Mouse (Mus musculus) forebrain, postnatal 0 days (tissue): Measurements from ENCODE around the gene Cdadc1. TPM values are rescaled to one million over a fixed set of nuclear protein-coding genes. Genes with fewer than 3 reads are reported as not detected.
"Not testable (repeated sequence)": the region's sequence is repeated elsewhere in the genome, so short reads cannot be mapped to it uniquely, and the experiment has no call there.

Source experiments
- ATAC-seq: fragments of 200-750 bp; cut with Nextera tagmentation; 2 replicates; pipeline ENCODE4 v1.8.0; 2017; ENCODE audit warnings: mild to moderate bottlenecking, moderate library complexity
- DNase-seq: peaks from one replicate; pipeline ENCODE4 v3.0.0-alpha.2; 2015
- H3K27ac ChIP-seq: fragments of 300-500 bp; sonication (generic); 2 replicates; pipeline ENCODE4 v1.5.1; 2014; ENCODE audit warnings: low read depth, mild to moderate bottlenecking, antibody characterized with exemption, low read length, moderate library complexity, mixed read lengths
- H3K27me3 ChIP-seq: fragments of 300-500 bp; sonication (generic); 2 replicates; pipeline ENCODE4 v1.6.1; 2014; ENCODE audit warnings: mild to moderate bottlenecking, low read length, mixed read lengths; ENCODE audit not compliant: insufficient read depth
- H3K36me3 ChIP-seq: fragments of 300-500 bp; sonication (generic); 2 replicates; pipeline ENCODE4 v1.6.1; 2014; ENCODE audit warnings: mild to moderate bottlenecking, moderate library complexity; ENCODE audit not compliant: insufficient read depth
- H3K4me1 ChIP-seq: fragments of 300-500 bp; sonication (generic); 2 replicates; pipeline ENCODE4 v1.6.1; 2014; ENCODE audit warnings: antibody characterized with exemption; ENCODE audit not compliant: insufficient read depth
- H3K4me2 ChIP-seq: fragments of 300-500 bp; sonication (generic); 2 replicates; pipeline ENCODE4 v1.6.1; 2014; ENCODE audit warnings: low read depth, mild to moderate bottlenecking, moderate library complexity
- H3K4me3 ChIP-seq: fragments of 300-500 bp; sonication (generic); 2 replicates; pipeline ENCODE4 v1.5.1; 2014; ENCODE audit warnings: low read depth, low read length, mixed read lengths
- H3K9ac ChIP-seq: fragments of 300-500 bp; sonication (generic); 2 replicates; pipeline ENCODE4 v1.6.1; 2014; ENCODE audit warnings: mild to moderate bottlenecking
- H3K9me3 ChIP-seq: fragments of 300-500 bp; sonication (generic); 2 replicates; pipeline ENCODE4 v1.6.1; 2016; ENCODE audit warnings: low read length
- CTCF ChIP-seq: sonication (generic); IDR thresholded peaks from 2 replicates; pipeline ENCODE4 v1.5.1; 2016; ENCODE audit warnings: antibody characterized with exemption, control low read depth, low read depth
- WGBS: fragments of 180-500 bp; shearing (Covaris S2); extraction: QIAGEN DNeasy Blood & Tissue Kit; methylation state at CpG from one replicate; pipeline ENCODE4 v1.1.7; 2014; 5-methylcytosine and 5-hydroxymethylcytosine counted together
- polyA plus RNA-seq: library from polyadenylated mRNA; unstranded; fragments of >200 nt; fragmentation: Nextera tagmentation; extraction: Ambion mirVana; gene quantifications from 2 replicates; pipeline ENCODE4 v1.2.1, GENCODE M21; 2015
- total RNA-seq: library from RNA; depleted of rRNA; stranded (reverse); fragments of >200 nt; gene quantifications from 2 replicates; pipeline ENCODE4 v1.2.3, GENCODE M21; 2014

The Cdadc1 gene
- total and polyA plus RNA-seq, 2 experiments from 2014 or later = 5.1 to 34.6 TPM

- no peaks in the 10 kb centered on the region for H3K36me3 ChIP-seq
- H3K9me3 ChIP-seq = no peaks in the 10 kb centered on the region
- no peaks in the 10 kb centered on the region for H3K27me3 ChIP-seq
- H3K4me1 ChIP-seq = peaks cover 8% of the 10 kb centered on the region; the same call in 1 of the 2 replicates
- DNase-seq (peak; percentile 58), ATAC-seq (peak; percentile 12; the same call in 1 of the 2 replicates)
- 10% methylated on average over 9 of the region's 9 CpGs for WGBS
- peak overlapping the region; percentile 82 for H3K4me2 ChIP-seq
- peak overlapping the region; percentile 67 for H3K4me3 ChIP-seq
- no peak overlapping the region for H3K9ac ChIP-seq
- TF ChIP-seq CTCF = no peak
- no peak overlapping the region for H3K27ac ChIP-seq
Observed at GRCm38 (mm10) chr14:59627142-59627680, 29.5 kb upstream of the Cdadc1 start.

- ATAC-seq = peak; percentile 3; the same call in 1 of the 2 replicates
- peak overlapping the region; percentile 58; the same call in 1 of the 2 replicates for H3K9ac ChIP-seq
Observed at GRCm38 (mm10) chr14:59626711-59627110, 29.0 kb upstream of the Cdadc1 start.

GRCm38 (mm10) chr14:59625806-59626364, 28.1 kb upstream of the Cdadc1 start:
- Histone ChIP-seq H3K36me3 (no peaks in the 10 kb centered on the region), H3K9me3 (no peaks in the 10 kb centered on the region), H3K27ac (peak overlapping the region; percentile 76), H3K4me3 (peak overlapping the region; percentile 67), H3K27me3 (no peaks in the 10 kb centered on the region), H3K4me1 (peaks cover 8% of the 10 kb centered on the region; the same call in 1 of the 2 replicates), H3K9ac (peak overlapping the region; percentile 58), H3K4me2 (peak overlapping the region; percentile 82)
- WGBS = under 1% methylated on average over 51 of the region's 51 CpGs
- peak; percentile 64 for DNase-seq
- peak; percentile 56 for ATAC-seq
- TF ChIP-seq CTCF = no peak

More at GRCm38 (mm10) chr14:59626711-59627110, 29.0 kb upstream of the Cdadc1 start:
- H3K4me1 ChIP-seq = peaks cover 8% of the 10 kb centered on the region; the same call in 1 of the 2 replicates
- no peak for TF ChIP-seq CTCF
- no peaks in the 10 kb centered on the region for H3K36me3 ChIP-seq
- peak overlapping the region; percentile 67 for H3K4me3 ChIP-seq
- peak overlapping the region; percentile 57; the same call in 1 of the 2 replicates for H3K27ac ChIP-seq
- H3K27me3 ChIP-seq = no peaks in the 10 kb centered on the region
- no peaks in the 10 kb centered on the region for H3K9me3 ChIP-seq
- H3K4me2 ChIP-seq = peak overlapping the region; percentile 82
- peak; percentile 72 for DNase-seq
- 11% methylated on average over 8 of the region's 8 CpGs for WGBS

- H3K27me3 ChIP-seq = no peaks in the 10 kb centered on the region
- peak within 1 kb of the TSS; percentile 76 for H3K27ac ChIP-seq
- ATAC-seq (peak; percentile 79), DNase-seq (peak; percentile 88)
- H3K36me3 ChIP-seq = no peaks in the 10 kb centered on the region
- H3K4me2 ChIP-seq = peak within 1 kb of the TSS; percentile 82
- H3K4me3 ChIP-seq = peak within 1 kb of the TSS; percentile 67
- WGBS = 2% methylated on average over 62 of the region's 65 CpGs
- no peaks in the 10 kb centered on the region for H3K9me3 ChIP-seq
- H3K4me1 ChIP-seq = peaks cover 8% of the 10 kb centered on the region; the same call in 1 of the 2 replicates
- TF ChIP-seq CTCF = peak; percentile 78
- peak within 1 kb of the TSS; percentile 58 for H3K9ac ChIP-seq
Observed at GRCm38 (mm10) chr14:59625158-59625805, 27.5 kb upstream of the Cdadc1 start, which contains the start of gene Shisa2. Shisa2 (plus strand) TSS chr14:59625308.

GRCm38 (mm10) chr14:59624326-59624885, 26.6 kb upstream of the Cdadc1 start:
- Histone ChIP-seq H3K27me3 (no peaks in the 10 kb centered on the region), H3K27ac (no peak overlapping the region), H3K9ac (no peak overlapping the region), H3K4me1 (peaks cover 8% of the 10 kb centered on the region; the same call in 1 of the 2 replicates), H3K36me3 (no peaks in the 10 kb centered on the region), H3K9me3 (no peaks in the 10 kb centered on the region), H3K4me3 (no peak overlapping the region), H3K4me2 (peak overlapping the region; percentile 82; the same call in 1 of the 2 replicates)
- TF ChIP-seq CTCF = no peak
- ATAC-seq (no peak), DNase-seq (no peak)
- WGBS = 19% methylated on average over 9 of the region's 9 CpGs

GRCm38 (mm10) chr14:59616802-59617201, 19.0 kb upstream of the Cdadc1 start:
- H3K36me3 ChIP-seq = no peaks in the 10 kb centered on the region
- H3K4me3 ChIP-seq = no peak overlapping the region
- WGBS = 29% methylated on average over 7 of the region's 7 CpGs
- TF ChIP-seq CTCF = no peak
- H3K4me2 ChIP-seq = no peak overlapping the region
- no peak for DNase-seq
- no peak for ATAC-seq
- no peaks in the 10 kb centered on the region for H3K27me3 ChIP-seq
- H3K27ac ChIP-seq = no peak overlapping the region
- H3K9me3 ChIP-seq = no peaks in the 10 kb centered on the region
- no peaks in the 10 kb centered on the region for H3K4me1 ChIP-seq
- no peak overlapping the region for H3K9ac ChIP-seq

- DNase-seq, H3K36me3 ChIP-seq, H3K9ac ChIP-seq, H3K27ac ChIP-seq, H3K9me3 ChIP-seq, H3K4me1 ChIP-seq, H3K4me3 ChIP-seq, H3K27me3 ChIP-seq, H3K4me2 ChIP-seq, ATAC-seq: not testable (repeated sequence)
- 88% methylated on average over 3 of the region's 3 CpGs for WGBS
Observed at GRCm38 (mm10) chr14:59614149-59614548, 16.4 kb upstream of the Cdadc1 start.
